Mouse (Mus musculus) thymus, adult 2 months (tissue): Measurements from ENCODE around the gene Greb1. TPM values are rescaled to one million over a fixed set of nuclear protein-coding genes. Genes with fewer than 3 reads are reported as not detected.

Experiments used
- DNase-seq: peaks from one replicate; pipeline ENCODE4 v3.0.0; 2021
- H3K27ac ChIP-seq: fragments of 200-500 bp; 2 replicates; pipeline ENCODE4 v1.5.1; 2012; ENCODE audit warnings: low read length, control low read depth; ENCODE audit not compliant: control insufficient read depth, insufficient read depth
- H3K27me3 ChIP-seq: fragments of 200-500 bp; 2 replicates; pipeline ENCODE4 v1.6.1; 2012; ENCODE audit warnings: mild to moderate bottlenecking, low read length, moderate library complexity, mixed read lengths; ENCODE audit not compliant: control insufficient read depth, insufficient read depth
- H3K36me3 ChIP-seq: fragments of 200-500 bp; 2 replicates; pipeline ENCODE4 v1.6.1; 2012; ENCODE audit warnings: mild to moderate bottlenecking, low read length, moderate library complexity; ENCODE audit not compliant: control insufficient read depth, insufficient read depth
- H3K4me1 ChIP-seq: fragments of 200-500 bp; replicated peaks from 2 replicates; pipeline ENCODE4 v1.6.1; 2012; ENCODE audit warnings: low read length; ENCODE audit not compliant: control insufficient read depth, insufficient read depth
- H3K4me3 ChIP-seq: fragments of 200-500 bp; 2 replicates; pipeline ENCODE4 v1.5.1; 2012; ENCODE audit warnings: mild to moderate bottlenecking, low read length, control low read depth, moderate library complexity; ENCODE audit not compliant: control insufficient read depth, insufficient read depth
- CTCF ChIP-seq: fragments of 200-500 bp; IDR thresholded peaks from 2 replicates; pipeline ENCODE4 v1.5.1; 2012; ENCODE audit warnings: mild to moderate bottlenecking, control low read depth, low read length, moderate library complexity, borderline replicate concordance; ENCODE audit not compliant: control insufficient read depth, poor library complexity, insufficient read depth; ENCODE audit errors: extremely low read depth
- POLR2A ChIP-seq: fragments of 200-500 bp; IDR thresholded peaks from 2 replicates; pipeline ENCODE4 v1.6.1; 2012; ENCODE audit warnings: mild to moderate bottlenecking, low read length, control low read depth, moderate library complexity; ENCODE audit not compliant: control insufficient read depth, poor library complexity, insufficient read depth; ENCODE audit errors: extremely low read depth
- WGBS: fragments of 180-500 bp; shearing (Covaris S2); methylation state at CpG from one replicate; pipeline ENCODE4 v1.1.7; 2018; 5-methylcytosine and 5-hydroxymethylcytosine counted together
- polyA plus RNA-seq: library from polyadenylated mRNA; depleted of rRNA; stranded (reverse); fragments of >200 nt; gene quantifications from 2 replicates; pipeline ENCODE4 v1.2.3, GENCODE M21; 2012

Gene Greb1
- polyA plus RNA-seq, 1 experiment: 10.6 TPM

DNA sequence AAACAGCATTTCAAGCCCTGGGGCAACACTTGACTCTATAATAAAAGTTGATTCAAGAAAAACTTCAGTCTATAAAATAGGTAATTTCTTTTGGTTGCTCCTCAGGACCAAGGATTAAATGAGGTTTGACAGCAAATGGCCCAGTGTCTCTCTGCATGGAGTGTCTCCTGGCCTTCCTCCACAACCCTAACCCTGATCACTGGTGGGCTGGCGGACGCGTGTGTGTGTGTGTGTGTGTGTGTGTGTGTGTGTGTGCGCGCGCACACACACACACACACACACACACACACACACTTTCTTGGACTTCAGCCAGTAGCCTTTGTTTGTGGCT lies 793 bp downstream of the Greb1 start:
- Histone ChIP-seq H3K4me3 (no peak overlapping the region), H3K27ac (no peak overlapping the region), H3K36me3 (no peaks in the 10 kb centered on the region), H3K27me3 (peaks cover 12% of the 10 kb centered on the region; the same call in 1 of the 2 replicates), H3K4me1 (no peaks in the 10 kb centered on the region; the same call in 1 of the 2 replicates)
- no peak for DNase-seq
- TF ChIP-seq CTCF (no peak), POLR2A (no peak)
- WGBS: 51% methylated on average over 6 of the region's 6 CpGs

DNA sequence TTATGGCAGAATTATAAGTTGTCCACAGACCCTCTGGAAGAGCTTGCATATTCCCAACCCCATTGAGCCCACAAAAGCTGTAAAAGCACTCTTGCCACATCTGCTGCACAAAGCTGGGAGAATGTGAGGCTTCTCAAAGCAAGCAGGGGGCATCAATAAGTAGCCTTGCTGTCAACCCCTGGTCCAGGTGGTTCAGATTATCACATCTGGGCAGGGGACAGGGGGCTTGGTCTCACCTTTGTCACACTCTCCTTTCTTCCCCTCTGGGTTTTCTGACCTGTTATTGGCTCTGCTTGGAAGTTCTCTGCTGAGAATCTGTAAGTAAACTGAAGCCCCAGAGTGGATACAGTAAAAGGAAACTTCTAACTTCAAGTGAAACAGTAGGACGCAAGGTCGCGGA lies 1.8 kb downstream of the Greb1 start:
- TF ChIP-seq POLR2A: no peak
- no peak for TF ChIP-seq CTCF
- H3K36me3 ChIP-seq: no peaks in the 10 kb centered on the region

DNA sequence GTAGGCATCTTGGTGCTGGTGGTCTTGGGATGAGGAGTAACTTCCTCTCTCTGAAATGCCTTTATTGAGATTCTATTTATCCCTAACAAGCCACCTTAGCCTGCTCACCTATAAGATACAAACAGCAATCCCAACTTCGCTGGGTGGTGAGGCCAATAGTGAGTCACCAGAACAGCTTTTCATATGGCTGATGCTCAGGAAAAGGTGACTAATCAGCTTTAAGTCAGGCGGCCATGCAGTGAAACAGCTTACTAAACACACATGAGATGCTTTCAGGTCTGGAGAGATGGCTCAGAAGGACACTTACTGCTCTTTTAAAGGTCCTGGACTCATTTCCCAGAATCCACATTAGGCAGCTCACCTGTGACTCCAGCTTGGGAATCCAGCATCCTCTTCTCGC lies 4.9 kb downstream of the Greb1 start:
- H3K4me1 ChIP-seq: no peaks in the 10 kb centered on the region; the same call in 1 of the 2 replicates
- TF ChIP-seq POLR2A (no peak), CTCF (no peak)

More for the DNA sequence above, 1.8 kb downstream of the Greb1 start:
- no peak for DNase-seq
- peaks cover 12% of the 10 kb centered on the region; the same call in 1 of the 2 replicates for H3K27me3 ChIP-seq
- H3K27ac ChIP-seq: no peak overlapping the region
- H3K4me1 ChIP-seq: no peaks in the 10 kb centered on the region; the same call in 1 of the 2 replicates
- 72% methylated on average over 3 of the region's 3 CpGs for WGBS
- no peak overlapping the region for H3K4me3 ChIP-seq

DNA sequence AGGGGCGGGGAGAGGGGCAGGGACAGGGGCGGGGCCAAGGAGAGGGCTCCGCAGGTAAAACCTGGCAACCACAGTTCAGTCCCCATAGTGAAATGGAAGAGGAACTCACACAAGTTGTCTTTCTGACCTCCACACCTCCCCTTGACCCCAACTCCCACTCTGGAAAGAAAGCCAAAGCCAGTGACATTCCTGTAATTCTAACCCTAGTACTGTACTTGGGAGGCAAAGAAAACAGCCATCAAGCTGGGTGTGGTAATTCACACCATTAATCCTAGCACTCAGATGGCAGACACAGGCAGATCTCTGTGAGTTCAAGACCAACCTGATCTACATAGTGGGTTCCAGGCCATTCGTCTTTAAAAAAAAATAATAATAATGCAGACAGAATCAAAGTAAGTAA lies 7.3 kb downstream of the Greb1 start:
- whole genome bisulfite sequencing: 86% methylated on average over 4 of the region's 4 CpGs
- Histone ChIP-seq H3K4me1 (no peaks in the 10 kb centered on the region), H3K36me3 (no peaks in the 10 kb centered on the region), H3K4me3 (no peak overlapping the region), H3K27ac (no peak overlapping the region), H3K27me3 (no peaks in the 10 kb centered on the region)
- no peak for TF ChIP-seq CTCF
- TF ChIP-seq POLR2A: no peak
- no peak for DNase-seq

More for the DNA sequence above, 4.9 kb downstream of the Greb1 start:
- Histone ChIP-seq H3K4me3 (no peak overlapping the region), H3K27ac (no peak overlapping the region), H3K36me3 (no peaks in the 10 kb centered on the region), H3K27me3 (peaks cover 9% of the 10 kb centered on the region; the same call in 1 of the 2 replicates)
- no peak for DNase-seq
- WGBS: 79% methylated on average over 3 of the region's 3 CpGs

- no peaks in the 10 kb centered on the region for H3K4me1 ChIP-seq
- TF ChIP-seq CTCF (no peak), POLR2A (no peak)
- WGBS: 84% methylated on average over 4 of the region's 4 CpGs
- no peaks in the 10 kb centered on the region for H3K36me3 ChIP-seq
- no peaks in the 10 kb centered on the region for H3K27me3 ChIP-seq
- no peak overlapping the region for H3K4me3 ChIP-seq
- H3K27ac ChIP-seq: no peak overlapping the region
- no peak for DNase-seq
These were observed 10.2 kb downstream of the Greb1 start for GRCm38 (mm10) chr12:16790456-16790855.

DNA sequence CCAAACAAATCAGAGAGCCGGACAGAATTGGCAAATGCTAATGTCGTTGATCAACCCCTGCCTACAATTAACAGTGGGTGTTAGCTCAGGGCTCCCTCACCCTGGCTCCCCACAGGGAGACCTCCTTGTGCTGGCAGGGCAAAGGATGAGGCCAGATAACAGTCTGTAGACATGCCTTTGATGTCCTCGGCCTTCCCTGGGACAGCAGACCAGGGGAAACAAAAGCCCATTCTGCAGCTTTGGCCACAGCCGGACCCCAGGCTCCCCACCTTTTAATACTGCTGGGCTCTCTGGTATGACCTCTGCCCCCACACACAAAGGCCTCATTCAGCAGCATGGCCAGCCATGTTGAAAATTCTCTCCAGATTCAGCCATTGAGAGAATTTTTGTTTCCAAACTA lies 10.9 kb downstream of the Greb1 start:
- no peaks in the 10 kb centered on the region for H3K27me3 ChIP-seq
- no peak overlapping the region for H3K27ac ChIP-seq
- no peaks in the 10 kb centered on the region for H3K4me1 ChIP-seq
- H3K36me3 ChIP-seq: no peaks in the 10 kb centered on the region
- H3K4me3 ChIP-seq: no peak overlapping the region
- TF ChIP-seq CTCF (no peak), POLR2A (no peak)
- WGBS: 81% methylated on average over 4 of the region's 4 CpGs
- no peak for DNase-seq

DNA sequence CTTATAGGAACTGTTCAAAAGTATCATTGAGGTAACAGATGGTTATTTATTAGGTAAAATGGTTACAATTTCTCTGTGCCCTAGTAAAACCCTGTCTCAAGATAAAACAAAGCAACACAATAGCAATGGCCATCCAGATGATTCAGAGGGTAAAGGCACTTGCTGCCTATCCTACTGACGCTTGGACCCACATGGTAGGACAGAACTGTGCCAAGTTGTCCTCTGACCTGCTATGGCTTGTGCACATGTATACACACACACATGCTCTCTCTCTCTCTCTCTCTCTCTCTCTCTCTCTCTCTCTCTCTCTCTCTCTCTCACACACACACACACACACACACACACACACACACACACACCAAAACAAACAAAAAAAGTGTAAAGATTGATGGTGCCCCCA lies 11.5 kb downstream of the Greb1 start:
- no peak for TF ChIP-seq POLR2A
- no peak for TF ChIP-seq CTCF
- no peak overlapping the region for H3K27ac ChIP-seq
- H3K4me3 ChIP-seq: no peak overlapping the region
- 81% methylated on average over 1 of the region's 1 CpGs for WGBS
- H3K27me3 ChIP-seq: no peaks in the 10 kb centered on the region
- no peaks in the 10 kb centered on the region for H3K4me1 ChIP-seq
- no peaks in the 10 kb centered on the region for H3K36me3 ChIP-seq
- DNase-seq: no peak
